Mouse (Mus musculus) brain, embryonic 14.5 days (tissue): ENCODE data around the gene Cxcl9.

Experiments
- CTCF ChIP-seq: fragments of 200-500 bp; IDR thresholded peaks from 2 replicates; pipeline ENCODE4 v1.5.1; 2012; ENCODE audit warnings: inconsistent platforms, mild to moderate bottlenecking, moderate library complexity, borderline replicate concordance; ENCODE audit not compliant: insufficient read depth, insufficient read length; ENCODE audit errors: extremely low read depth
- POLR2A ChIP-seq: fragments of 200-500 bp; IDR thresholded peaks from 2 replicates; pipeline ENCODE4 v1.6.1; 2012; ENCODE audit warnings: mild to moderate bottlenecking, inconsistent platforms, borderline replicate concordance; ENCODE audit not compliant: poor library complexity, insufficient read depth, insufficient read length, severe bottlenecking; ENCODE audit errors: extremely low read depth

GRCm38 (mm10) chr5:92304291-92304690, 23.6 kb downstream of the Cxcl9 start:
- TF ChIP-seq CTCF (no peak), POLR2A (no peak)
